Mouse (Mus musculus): Measurements from ENCODE around the gene Mrvi1.

Gene Mrvi1

DNA sequence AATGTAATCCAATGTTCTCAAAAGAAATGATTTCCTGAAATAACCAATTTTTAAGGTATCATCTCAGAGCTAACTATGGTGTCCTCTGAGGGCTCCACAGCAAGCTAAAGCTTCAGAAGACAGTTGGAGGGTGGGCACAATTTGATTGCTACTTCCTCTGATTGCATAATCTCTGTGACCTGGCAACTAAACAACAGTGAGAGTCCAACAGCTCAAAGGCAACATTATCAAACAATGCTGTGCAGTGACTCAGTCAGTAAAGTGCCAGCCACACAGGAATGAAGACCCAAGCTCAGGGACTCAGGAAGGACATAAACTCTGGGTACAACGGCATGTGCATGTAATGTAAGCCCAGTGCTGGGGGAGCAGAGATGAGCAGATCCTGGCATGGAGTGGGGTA is 149.2 kb downstream of the Mrvi1 start:
- no peak for DNase-seq (ENCODE audit: low spot score in 2 of 2)

DNA sequence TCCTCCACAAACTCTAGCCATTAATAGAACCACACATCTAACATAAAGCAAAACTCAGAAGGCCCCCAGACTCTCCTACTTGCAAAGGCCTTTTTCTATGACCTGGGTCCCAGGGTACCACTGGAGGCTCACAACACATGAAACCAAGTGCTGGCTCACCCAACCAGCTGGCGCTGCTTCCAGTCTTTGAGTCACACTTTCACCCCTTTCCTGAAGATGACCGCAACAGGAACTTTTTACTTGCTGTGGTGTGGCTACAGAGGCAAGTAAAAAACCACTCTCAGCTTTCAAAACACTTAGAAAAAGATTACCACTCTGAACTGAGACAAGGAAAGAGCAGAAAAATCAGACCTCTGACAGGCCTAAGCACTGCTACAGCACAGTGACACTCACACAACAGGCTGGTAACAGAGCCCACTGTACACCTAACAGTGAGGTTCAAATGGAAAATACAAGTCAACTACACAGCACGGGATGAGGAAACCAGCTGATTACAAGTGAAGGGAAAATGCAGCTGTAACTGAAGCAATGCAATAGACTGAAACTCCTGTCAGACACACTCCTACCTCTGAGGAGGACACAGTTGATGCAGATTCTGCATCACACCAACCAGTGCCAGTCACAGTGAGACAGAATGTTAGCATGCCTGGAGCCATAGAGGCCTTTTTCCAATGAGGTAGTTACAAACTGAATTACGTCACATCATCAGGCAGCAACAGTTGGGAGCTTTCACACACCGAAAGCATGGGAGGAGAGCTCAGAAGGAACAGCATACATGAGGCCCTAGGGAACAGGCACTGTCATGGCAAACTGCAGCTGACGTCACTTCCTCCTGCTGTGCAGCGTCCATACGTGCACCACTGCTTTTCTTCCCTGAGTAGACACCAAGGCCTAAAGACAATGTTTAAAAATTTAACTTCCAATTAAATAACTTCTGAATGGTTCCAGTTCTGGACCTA is 158.0 kb downstream of the Mrvi1 start:
- DNase-seq (ENCODE audit: low spot score in 2 of 2), result no peak

DNA sequence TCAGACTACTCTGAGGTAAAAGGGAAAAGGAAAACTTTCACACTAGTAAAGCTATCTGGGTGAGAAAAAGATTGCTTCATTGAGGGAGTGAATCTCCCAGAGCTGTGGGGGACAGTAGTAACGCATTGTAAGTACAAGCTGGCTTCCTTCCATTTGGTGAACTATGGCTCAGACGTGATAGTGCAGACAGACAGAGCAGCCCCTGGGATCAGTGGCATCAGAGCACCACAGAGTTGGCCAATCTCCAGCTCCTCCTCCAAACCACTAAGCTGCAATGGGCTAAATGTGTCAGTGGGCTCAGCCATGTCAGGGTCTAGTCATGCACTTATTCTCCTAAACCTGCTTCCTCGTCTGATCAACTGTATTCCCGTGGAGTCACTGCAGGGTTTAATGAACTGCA is 158.7 kb downstream of the Mrvi1 start:
- DNase-seq (ENCODE audit: low spot score in 2 of 2), result no peak

DNA sequence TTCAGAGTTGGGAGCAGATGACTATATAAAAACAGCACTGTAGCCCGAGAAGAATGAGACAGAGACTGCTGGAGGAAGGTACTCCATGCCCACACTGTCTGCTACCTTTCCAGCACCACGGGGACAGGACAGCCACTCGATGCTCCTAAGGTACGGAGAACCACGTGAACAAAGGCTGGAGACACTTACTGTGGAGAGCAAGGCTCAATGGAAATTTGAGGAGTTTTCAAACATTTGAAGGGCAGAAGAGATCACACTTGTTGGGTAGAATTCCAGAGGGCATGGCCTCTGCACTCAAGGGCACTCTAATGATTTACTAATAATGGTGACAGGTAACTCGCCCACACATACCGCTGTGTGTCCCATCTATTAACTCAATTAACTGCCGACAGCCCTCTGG is 159.2 kb downstream of the Mrvi1 start:
- no peak for DNase-seq (ENCODE audit: low spot score in 2 of 2)

- no peak for DNase-seq (ENCODE audit: low spot score in 2 of 2)
Observed at GRCm38 (mm10) chr7:110822055-110822454, 160.2 kb downstream of the Mrvi1 start.

DNA sequence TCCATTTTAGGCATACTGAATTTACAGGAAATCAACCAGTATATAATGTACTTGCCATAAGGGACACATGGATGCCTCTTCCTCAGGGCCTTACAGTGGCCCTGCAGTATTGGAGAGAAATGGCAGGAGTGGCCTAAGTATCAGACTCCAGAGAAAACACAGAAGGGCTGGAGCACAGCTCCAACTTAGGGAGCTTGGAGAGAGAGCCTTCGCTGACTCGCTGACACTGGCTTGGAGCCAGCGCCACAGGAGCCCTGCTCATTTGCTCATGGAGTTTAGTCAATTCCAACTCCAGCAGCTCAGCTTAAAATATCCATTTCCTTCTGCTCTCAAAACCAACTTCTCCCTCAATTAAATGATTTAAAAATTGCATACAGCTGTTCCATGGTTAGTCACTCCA is 160.6 kb downstream of the Mrvi1 start:
- DNase-seq (ENCODE audit: low spot score in 2 of 2), result peak; percentile 48 to 68

GRCm38 (mm10) chr7:110821068-110821467 is 161.2 kb downstream of the Mrvi1 start:
- no peak for DNase-seq (ENCODE audit: low spot score in 2 of 2)

DNA sequence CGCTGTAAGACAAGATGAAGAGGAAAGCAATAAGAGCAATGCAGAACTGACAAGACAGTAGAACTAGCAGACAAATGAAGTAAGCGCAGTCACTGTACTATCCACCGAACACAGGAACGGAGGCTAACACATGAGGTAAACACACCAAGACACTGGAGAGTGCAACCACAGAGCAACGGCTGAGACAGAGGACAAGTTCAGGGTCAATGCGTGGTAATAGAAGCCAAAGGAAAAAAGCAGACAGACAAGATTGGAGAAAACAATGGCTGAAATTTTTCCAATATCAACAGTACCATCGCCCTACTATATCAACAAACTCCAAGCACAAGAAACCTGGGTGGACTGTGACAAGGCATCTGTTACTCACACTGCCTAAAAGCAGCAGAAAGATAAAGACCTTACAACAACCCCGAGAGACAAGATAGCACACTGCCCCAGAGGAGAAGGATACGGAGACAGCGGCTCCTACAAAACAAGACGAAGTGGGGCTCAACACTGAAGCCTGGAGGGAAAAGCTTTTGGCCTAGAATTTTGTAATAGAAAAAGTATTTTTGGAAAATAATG is 163.4 kb downstream of the Mrvi1 start:
- no peak for DNase-seq (ENCODE audit: low spot score in 2 of 2)

Measured in right cerebral cortex, adult 2 months (tissue).